Mouse (Mus musculus): Measurements from ENCODE around the gene Nos1.

Gene Nos1

DNA sequence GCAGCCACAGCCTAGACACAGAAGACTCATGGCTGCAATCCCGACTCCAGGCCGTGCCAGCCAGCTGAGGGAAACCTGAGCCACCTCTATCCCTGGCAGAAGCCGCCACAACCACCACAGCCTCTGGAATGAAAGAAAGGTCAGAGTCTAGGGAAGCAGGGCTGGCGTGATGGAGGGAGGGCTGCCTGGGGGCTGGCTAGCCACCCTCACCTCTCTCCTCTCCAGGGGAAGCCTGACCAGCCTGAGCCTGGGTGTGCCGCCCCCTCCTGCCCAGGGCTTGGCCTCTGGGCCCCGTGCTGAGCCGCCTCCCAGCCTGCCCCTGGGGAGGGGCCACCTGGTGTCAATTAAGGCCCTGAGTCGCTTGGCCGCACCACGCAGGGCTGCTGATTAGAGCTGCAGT, at the start of gene Nos1:
TSS of gene Nos1 (plus strand) at position 352 of the 400 bp plus-strand sequence.
- no peak for DNase-seq

- no peak for DNase-seq
Measured at GRCm38 (mm10) chr5:117731311-117731710, 49.5 kb upstream of the Nos1 start.

- DNase-seq = peak; percentile 23
Measured at GRCm38 (mm10) chr5:117744654-117745178, 36.1 kb upstream of the Nos1 start.

DNA sequence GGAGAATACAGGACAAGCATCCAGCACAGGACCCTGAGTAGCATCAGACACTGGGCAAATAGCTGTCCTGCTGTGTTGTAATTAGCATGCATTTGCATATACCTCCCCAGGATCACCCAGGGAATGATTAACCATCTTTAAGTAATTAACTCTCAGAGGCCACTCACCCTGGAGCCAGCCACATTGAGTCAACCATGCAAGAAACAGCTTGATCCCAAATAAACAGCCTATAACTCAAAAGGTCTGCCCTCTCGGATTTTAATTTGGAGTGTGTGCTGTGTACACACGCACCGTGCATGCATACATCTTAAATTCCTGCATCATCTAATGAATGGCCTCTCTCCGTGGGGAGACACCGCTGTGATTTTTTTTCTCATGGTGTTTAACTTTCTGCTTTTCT, 31.5 kb upstream of the Nos1 start:
- DNase-seq = no peak

DNA sequence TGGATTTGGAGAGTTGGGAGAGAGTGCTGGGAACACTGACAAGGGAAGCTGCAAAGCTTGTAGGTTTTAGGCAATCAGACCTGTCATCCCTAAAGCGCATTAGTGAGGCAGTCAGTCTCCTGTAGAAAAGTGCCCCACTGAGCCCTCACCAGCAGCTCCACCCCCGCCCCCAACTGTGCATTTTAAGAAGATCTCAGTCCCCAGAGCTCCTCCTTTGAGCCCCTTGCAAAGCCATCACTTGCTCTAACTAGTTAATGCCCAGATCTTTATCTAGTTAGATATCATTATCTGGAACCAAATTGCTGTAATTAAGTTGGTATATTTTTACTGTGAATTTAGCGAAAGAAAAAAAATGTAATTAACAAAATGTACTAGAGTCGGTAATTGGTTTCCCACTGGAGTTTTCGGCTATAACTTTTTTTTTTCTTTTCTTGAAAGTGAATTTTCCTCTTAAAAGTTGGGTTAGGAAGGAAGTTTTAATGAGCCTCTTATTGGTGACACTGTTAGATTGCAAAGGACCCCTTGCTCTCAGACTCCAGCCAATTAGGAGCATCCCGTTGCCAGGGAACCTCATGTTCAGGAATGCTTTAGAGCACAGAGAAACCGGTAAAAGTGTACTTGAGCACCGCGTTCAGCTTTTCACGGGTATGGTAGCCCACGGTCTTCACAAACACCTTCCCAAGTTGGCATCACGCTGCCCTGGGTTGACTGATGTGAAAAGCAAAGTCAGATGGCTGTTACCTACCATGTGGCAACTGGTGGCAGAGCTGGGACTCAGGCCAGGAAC, 22.9 kb upstream of the Nos1 start:
- no peak for DNase-seq

- no peak for DNase-seq
Measured at GRCm38 (mm10) chr5:117761181-117761832, 19.5 kb upstream of the Nos1 start.

- no peak for DNase-seq
Measured at GRCm38 (mm10) chr5:117764496-117764895, 16.3 kb upstream of the Nos1 start.

- no peak for DNase-seq
Measured at GRCm38 (mm10) chr5:117779175-117779574, 1.7 kb upstream of the Nos1 start.

- no peak for DNase-seq
Measured at GRCm38 (mm10) chr5:117781178-117781577, 346 bp downstream of the Nos1 start.

GRCm38 (mm10) chr5:117790071-117790470, 9.2 kb downstream of the Nos1 start:
- peak; percentile 54 for DNase-seq

DNA sequence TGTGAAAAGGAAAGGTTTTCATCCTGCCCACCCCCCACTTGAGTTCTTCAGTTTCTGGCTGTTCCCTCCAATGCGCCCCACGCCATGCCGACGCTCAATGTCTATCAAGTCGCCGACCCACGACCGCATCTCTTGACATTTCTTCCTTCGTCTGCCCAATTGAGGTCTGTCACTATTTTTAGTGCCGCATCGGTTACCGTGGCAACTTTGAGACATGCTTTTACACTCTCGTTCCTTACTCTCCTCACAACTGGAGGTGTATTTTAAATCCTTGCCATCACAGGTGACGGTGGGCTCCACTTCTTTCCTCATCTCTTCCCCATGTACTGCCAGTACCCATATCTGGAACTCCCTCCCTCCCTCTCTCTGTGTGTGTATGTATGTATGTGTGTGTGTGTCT, 11.0 kb downstream of the Nos1 start:
- no peak for DNase-seq

- no peak for DNase-seq
Measured at GRCm38 (mm10) chr5:117800849-117801248, 20.0 kb downstream of the Nos1 start.

DNA sequence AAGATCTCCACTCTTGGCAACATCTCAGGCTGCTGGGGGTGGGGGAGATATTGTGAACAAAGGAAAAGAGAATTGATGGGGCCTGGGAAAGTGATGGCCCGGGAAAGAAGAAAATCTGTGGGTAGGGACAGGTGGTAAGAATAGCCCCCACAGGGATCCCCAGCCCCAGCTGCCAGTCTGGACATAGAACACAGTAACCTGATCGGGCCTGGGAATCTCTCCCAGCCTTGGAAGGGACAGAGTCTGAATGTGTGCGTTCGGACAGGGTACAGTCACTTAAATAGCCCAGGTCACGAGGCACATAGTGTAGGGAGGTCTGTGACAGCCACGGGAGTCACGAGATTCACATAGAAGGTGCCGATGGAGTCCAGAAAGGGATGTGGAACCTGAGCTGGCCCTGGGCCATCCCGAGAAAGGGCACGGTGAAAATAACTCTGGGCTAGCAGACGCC, 21.3 kb downstream of the Nos1 start:
- no peak for DNase-seq

GRCm38 (mm10) chr5:117803551-117803950, 22.7 kb downstream of the Nos1 start:
- DNase-seq = no peak

- no peak for DNase-seq
Measured at GRCm38 (mm10) chr5:117810930-117811329, 30.1 kb downstream of the Nos1 start.

DNA sequence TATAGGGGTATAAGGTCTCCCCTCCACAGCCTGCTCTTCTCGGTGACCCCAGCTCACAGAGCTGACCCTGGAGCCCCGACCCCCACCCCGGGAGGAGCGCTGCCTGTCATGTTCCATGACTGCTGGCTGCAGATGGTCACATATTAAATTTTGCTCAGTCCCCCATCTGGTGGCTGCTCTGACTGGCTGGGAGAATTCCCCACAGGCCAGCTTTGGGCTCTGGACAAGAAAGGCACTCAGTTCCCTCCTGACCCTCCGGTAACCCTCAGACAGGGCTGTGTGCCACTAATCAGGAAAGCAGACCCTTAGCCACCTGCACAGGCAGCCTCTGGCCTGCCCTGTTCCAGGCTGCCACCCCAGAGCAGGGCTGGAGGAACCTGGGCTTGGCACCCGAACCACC, 38.0 kb downstream of the Nos1 start:
- no peak for DNase-seq

GRCm38 (mm10) chr5:117820445-117820844, 39.6 kb downstream of the Nos1 start:
- DNase-seq = no peak

DNA sequence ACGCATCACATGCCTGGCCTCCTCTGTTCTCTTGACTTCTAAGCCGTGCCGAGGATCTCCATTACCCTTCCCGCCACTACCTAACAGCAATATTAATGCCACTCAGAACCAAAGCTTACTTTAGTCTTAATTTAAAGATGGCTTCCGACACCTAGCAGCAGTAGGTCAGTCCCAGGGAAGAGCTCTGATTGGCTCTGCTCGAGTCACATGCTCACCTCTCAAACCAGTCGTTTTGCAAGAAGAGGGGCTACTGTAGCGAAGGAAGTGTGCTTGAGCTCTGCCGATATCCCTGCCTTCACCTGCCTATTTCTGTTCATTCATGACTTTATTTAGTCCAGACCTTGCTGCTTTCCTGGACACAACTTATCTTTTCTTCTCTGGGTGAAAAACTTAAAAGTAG, 43.0 kb downstream of the Nos1 start:
- no peak for DNase-seq

DNA sequence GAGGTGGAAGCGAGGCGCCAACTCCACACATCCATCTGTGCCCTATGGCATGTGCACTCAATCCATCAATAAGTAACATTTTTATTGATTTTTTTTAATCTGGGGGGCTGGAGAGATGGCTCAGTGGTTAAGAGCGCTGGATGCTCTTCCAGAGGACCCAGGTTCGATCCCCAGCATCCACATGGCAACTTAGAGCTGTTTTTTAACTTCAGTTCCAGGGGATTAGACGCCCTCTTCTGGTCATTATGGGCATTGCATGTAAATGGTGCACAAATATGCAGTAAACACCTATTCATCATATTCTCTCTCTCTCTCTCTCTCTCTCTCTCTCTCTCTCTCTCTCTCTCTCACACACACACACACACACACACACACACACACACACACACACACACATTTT, 43.7 kb downstream of the Nos1 start:
- no peak for DNase-seq

DNA sequence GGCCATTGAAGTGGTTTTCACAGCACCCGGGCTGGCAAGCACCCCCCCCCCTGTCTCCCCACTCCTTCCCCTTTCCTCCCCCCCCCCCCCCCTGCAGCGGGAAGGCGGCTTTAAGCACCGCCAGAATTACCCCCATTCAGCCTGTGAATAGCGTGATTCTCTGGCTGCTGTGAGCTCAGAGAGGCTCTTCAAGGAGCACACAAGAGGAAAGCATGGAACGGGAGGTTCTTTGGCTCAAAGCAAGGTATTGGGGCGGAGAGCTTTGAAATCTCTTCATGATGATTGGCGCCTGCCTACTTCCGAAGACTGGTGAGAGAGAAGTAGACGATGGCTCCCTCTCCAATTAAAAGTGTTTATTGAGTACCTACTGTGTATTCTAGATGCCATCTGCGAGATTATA, 44.5 kb downstream of the Nos1 start:
- DNase-seq = no peak

DNA sequence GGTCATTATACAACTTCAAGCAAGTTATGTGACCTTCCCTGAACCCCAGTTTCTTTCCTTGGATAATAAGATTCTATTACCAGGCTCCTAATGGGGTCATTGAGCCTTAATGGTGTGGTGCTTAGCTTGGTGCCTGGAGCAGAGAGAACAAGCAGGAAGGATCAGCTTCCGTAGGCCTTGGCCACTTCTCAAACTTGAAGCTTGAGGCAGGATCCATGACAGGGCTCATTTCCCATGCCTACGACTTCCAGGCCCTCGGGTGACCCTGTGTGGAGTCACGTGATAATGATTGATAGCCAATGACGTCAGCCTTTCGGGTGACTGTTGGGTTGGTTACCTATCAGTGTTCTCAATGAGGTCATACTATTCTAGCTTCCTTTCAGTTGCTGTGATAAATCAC, 46.5 kb downstream of the Nos1 start:
- DNase-seq = no peak

- DNase-seq = peak; percentile 69
Measured at GRCm38 (mm10) chr5:117836930-117837329, 56.1 kb downstream of the Nos1 start.

- DNase-seq = no peak
Measured at GRCm38 (mm10) chr5:117837731-117838130, 56.9 kb downstream of the Nos1 start.

DNA sequence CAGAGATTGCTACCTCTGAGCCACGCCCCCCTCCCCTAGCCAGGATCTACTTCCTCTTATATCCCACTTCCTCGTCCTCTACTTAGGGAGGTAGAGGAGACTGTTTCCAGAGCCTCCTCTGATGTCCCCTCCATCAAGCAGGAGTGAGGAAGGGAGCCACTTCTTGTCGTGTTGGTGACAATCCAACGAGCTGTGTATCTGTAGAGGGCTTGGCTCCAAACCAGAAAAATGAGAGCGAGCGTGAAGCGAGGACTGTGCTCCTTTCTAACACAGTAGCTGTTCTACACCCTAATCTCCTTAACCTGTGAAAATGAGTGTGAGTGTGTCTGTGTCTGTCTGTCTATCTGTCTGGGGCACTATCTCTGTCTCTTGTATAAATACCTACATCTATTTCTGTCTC, 58.7 kb downstream of the Nos1 start:
- no peak for DNase-seq

Data from right cerebral cortex, postnatal 25 days (tissue).